Mouse (Mus musculus) right cerebral cortex, postnatal 10 days (tissue): ENCODE results near the gene Olfr532.
"Not testable (repeated sequence)": the region's sequence is repeated elsewhere in the genome, so short reads cannot be mapped to it uniquely, and the experiment has no call there.

Source experiments
- DNase-seq, 2 experiments: peaks; one replicate each; pipeline ENCODE4 v3.0.0; 2021; ENCODE audit warnings: low spot score in 2 of 2

Olfr532 gene

DNA sequence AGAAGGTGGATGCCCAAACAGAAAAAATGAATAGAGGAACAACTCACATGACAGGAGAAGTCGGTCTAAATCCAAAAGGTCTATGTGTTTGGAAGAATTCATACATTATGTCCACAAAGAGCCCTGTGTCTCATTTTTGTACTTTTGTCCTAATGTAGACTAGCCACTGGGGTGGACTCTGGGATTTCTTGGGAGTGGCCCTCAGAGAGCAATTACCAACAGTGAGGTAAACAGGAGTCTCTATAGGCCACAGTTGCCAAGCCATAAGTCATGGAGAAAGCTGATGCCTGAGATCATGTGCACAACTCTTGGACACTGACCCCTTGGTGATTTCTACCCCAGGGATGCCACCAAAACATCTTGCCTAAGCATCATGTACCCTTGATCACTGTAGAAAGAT lies at the start of gene Olfr532:
Gene Olfr532, minus strand, starts transcription at position 101 of the 400 bp plus-strand sequence.
- DNase-seq = no peak

GRCm38 (mm10) chr7:140463070-140463469 lies 41.6 kb upstream of the Olfr532 start, which contains the start of gene Olfr533:
Gene Olfr533, plus strand, starts transcription at chr7:140463370.
- not testable (repeated sequence) for DNase-seq

DNA sequence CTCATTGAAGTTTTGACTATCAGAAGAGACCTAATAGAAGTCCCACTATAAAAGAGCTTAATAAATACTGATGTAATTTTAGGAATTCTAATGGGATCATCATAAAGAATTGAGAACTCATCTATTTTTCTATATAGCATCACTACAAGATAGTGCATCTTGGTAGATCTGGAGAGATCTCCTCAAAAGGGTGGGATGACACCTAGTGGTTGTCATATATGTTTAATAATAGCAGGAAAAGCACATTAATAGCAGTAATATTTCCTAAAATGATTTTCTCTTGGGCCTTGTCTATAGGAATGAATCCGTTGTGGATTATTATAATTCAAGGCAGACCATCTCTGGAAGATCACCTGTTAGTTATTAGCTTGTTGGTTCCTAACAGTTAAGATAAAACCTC lies 21.7 kb upstream of the Olfr532 start:
- DNase-seq = no peak

- DNase-seq = no peak
Measured at GRCm38 (mm10) chr7:140402818-140403217, 18.6 kb downstream of the Olfr532 start, which contains the start of gene Olfr531. Gene Olfr531, minus strand, starts transcription at chr7:140402918.

DNA sequence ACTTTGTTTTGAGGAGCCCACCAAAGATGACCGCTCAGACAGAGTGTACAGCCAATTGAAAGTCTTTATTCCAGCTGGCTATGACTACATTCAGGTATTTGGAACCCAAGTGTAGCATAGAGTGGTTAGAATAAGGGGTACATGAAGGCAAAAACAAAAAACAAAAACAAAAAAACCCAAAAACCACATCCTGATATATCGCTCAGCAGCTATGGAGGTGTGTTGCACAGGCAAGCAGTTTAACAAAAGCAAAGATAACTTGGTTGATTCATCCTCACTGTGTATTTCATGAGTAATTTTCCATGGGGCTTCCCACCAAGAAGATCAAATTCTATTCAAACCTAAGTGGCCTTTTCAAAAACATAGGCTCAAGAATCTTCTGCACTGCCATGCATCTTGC lies 44.5 kb downstream of the Olfr532 start:
- DNase-seq = no peak

GRCm38 (mm10) chr7:140376231-140376630 lies 45.2 kb downstream of the Olfr532 start, which contains the start of gene Olfr530:
Gene Olfr530, minus strand, starts transcription at chr7:140376331.
- no peak for DNase-seq

- DNase-seq = no peak
Measured at GRCm38 (mm10) chr7:140374300-140374699, 47.1 kb downstream of the Olfr532 start.
